Mouse (Mus musculus) kidney, adult 11 months (tissue): ENCODE data around the gene Sel1l3.

Experiments used
- DNase-seq: peaks from one replicate; pipeline ENCODE4 v3.0.0; 2022

The Sel1l3 gene

DNA sequence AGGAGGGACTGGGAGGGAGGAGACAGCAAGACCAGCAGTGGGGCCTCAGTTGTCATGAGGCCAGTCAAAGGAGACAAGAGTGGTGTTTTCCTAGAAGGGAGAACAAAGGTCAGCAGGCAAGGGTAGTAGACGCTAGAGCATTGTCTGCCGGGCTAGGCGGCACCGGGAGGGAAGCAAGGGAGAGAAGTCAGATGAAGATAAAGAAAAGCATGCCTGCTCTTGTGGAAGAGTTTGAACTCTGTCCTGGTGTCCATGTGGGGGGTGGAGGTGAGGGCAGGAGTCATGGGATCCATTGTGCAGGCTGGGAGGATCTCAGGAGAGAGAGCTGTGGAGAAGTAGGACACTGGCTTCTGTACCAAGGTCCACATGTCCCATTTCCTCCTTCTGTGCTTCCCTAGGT, 135.3 kb downstream of the Sel1l3 start:
- DNase-seq, result peak; percentile 86

DNA sequence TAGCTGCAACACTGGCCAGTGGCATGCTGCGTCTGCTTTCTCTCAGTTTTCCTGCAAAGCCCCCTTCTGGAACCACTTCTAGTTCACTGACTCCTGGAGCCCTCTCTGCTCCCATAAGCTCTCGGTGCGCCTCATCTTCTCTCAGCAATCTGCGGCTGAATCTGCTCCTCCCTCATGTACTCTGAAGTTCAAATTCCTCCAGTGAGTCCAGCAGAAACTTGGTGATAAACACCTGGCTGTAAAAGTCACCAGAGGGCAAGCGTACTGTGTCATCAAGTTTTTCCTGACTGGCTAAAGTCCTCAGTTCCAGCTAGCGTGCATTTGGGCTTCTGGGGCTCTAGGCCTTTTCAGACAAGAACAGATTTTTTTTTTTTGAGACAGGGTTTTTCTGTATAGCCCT, 139.2 kb downstream of the Sel1l3 start:
- DNase-seq, result peak; percentile 57

DNA sequence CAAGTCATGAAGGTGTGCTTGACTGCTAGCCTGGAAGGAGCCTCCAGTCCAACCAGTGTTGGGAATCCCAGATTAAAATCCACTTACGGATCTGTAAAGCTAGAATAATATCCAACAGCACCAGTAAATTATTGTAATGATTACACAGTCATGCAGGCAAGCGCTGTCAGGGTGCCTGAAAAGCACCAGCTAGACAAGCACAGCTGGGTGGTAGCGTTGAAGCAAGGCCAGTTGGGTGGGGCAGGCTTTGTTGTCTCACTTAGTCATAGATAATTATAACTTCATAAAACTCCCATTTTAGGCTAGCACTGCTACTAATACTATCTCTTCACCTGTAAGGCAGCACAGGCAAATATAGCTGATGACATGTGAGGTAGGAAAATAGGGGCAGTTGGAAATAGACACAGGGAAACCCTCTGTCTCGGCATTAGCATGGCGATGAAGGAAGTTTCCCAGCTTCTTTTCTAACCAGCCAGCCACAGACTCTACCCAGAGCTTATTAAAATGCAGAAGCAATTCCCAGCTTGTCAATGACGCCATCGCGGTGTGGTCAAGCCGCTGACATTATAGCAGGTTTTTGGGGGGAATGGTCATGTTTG, 152.1 kb downstream of the Sel1l3 start:
- no peak for DNase-seq
